In the genomic region with DNA sequence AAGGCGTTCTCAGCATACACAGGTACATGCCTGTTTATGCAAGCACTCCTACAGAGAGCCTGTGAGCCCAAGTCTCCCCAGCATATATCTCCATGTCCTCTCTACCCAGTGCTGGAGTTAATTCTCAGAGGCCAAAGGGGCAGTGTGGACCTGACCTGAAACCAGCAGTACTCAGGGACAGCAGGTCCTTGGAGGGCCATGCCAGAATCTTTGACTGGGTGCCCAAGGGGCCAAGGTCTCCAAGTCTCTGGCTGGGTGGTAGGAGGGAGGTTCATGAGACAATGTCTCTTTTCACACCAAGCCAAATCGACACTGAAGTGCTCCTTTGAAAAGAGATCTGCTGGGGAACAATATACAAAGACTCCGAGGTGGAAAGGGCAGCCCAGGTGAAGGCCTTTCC, we compare ENCODE assay signal across 31 mouse cellular contexts. TPM values are rescaled to one million over a fixed set of nuclear protein-coding genes. Genes with fewer than 3 reads are reported as not detected.
DNase-seq lines count a peak whose midpoint lies in the region; ATAC-seq and TF ChIP-seq lines count a peak whose summit lies in the region.
"Had no signal": no experiment of that assay in that cellular context is flagged by ENCODE, and none has a peak within 500 bp of the region (broad histone marks: within the 10 kb centered on the region; RNA-seq: fewer than 3 reads in every experiment).

No protein-coding gene starts in this region.

- 47% methylated on average over 3 of the region's 3 CpGs for WGBS in kidney, adult 2 months
- 80% methylated on average over 3 of the region's 3 CpGs for WGBS in kidney, embryonic 14.5 days

- DNase-seq in adrenal gland, adult 2 months = peak; percentile 69
- no peak for DNase-seq in adrenal gland, adult 18-20 months (ENCODE audit: low spot score in 2 of 2)
- DNase-seq in kidney, adult 2 months = peak; percentile 83
- no peak for DNase-seq in testis, postnatal 10 days (ENCODE audit: low spot score)
- DNase-seq in testis, postnatal 14 days (ENCODE audit: low spot score) = peak; percentile 82
- DNase-seq in T-cell, adult 2 months (ENCODE audit: low spot score) = no peak
- DNase-seq: cerebellum, adult 18-20 months; cerebellum, postnatal 14 days; lung, postnatal 10 days; retina, postnatal 1 day; right cerebral cortex, postnatal 25 days; thymus, adult 2 months; thymus, postnatal 4 days had no signal

- no peaks in the 10 kb centered on the region for H3K36me3 ChIP-seq in kidney, adult 2 months (ENCODE audit: control insufficient read depth, insufficient read depth, low read length)
- H3K36me3 ChIP-seq in kidney, embryonic 14.5 days (ENCODE audit: control insufficient read depth, insufficient read depth, low read length) = no peaks in the 10 kb centered on the region
- no peaks in the 10 kb centered on the region for H3K36me3 ChIP-seq in testis, adult 2 months (ENCODE audit: control insufficient read depth, insufficient read depth, low read length)
- H3K36me3 ChIP-seq: heart, embryonic 15.5 days; hindbrain, embryonic 15.5 days; intestine, embryonic 15.5 days; midbrain, embryonic 10.5 days; neural tube, embryonic 15.5 days had no signal

- H3K27ac ChIP-seq in kidney, adult 2 months (ENCODE audit: insufficient read depth, low read depth, low read length) = peak overlapping the region; percentile 60
- no peak overlapping the region for H3K27ac ChIP-seq in kidney, embryonic 14.5 days (ENCODE audit: low read depth, low read length)
- peak overlapping the region; percentile 43; the same call in 1 of the 2 replicates for H3K27ac ChIP-seq in testis, adult 2 months (ENCODE audit: control insufficient read depth, insufficient read depth, low read depth, low read length)
- H3K27ac ChIP-seq: embryonic facial prominence, embryonic 12.5 days; heart, embryonic 15.5 days; hindbrain, embryonic 15.5 days; intestine, embryonic 15.5 days; midbrain, embryonic 10.5 days; neural tube, embryonic 15.5 days had no signal

- no peak for TF ChIP-seq CTCF in kidney, adult 2 months (conservative IDR thresholded peaks at IDR 0.05; ENCODE audit: insufficient read depth, insufficient read length, low read depth, low read length)
- no peak for TF ChIP-seq CTCF in testis, adult 2 months (IDR thresholded peaks at IDR 0.05; ENCODE audit: control insufficient read depth, insufficient read depth, insufficient replicate concordance, low read depth, low read length)

- no peaks in the 10 kb centered on the region for H3K27me3 ChIP-seq in kidney, adult 2 months (replicated peaks; ENCODE audit: control insufficient read depth, insufficient read depth, low read length)
- no peaks in the 10 kb centered on the region for H3K27me3 ChIP-seq in kidney, embryonic 14.5 days (ENCODE audit: control insufficient read depth, insufficient read depth, low read length)
- no peaks in the 10 kb centered on the region for H3K27me3 ChIP-seq in testis, adult 2 months (ENCODE audit: control insufficient read depth, insufficient read depth, low read length)
- H3K27me3 ChIP-seq: embryonic facial prominence, embryonic 12.5 days; heart, embryonic 15.5 days; hindbrain, embryonic 15.5 days; intestine, embryonic 15.5 days; neural tube, embryonic 15.5 days had no signal

- H3K4me2 ChIP-seq in kidney, embryonic 14.5 days (replicated peaks; ENCODE audit: low read depth, low read length) = no peak overlapping the region
- H3K4me2 ChIP-seq: embryonic facial prominence, embryonic 12.5 days; heart, embryonic 15.5 days; hindbrain, embryonic 15.5 days; intestine, embryonic 15.5 days; neural tube, embryonic 15.5 days had no signal

- no peaks in the 10 kb centered on the region for H3K9me3 ChIP-seq in kidney, embryonic 14.5 days (ENCODE audit: control insufficient read depth, low read length)
- H3K9me3 ChIP-seq: embryonic facial prominence, embryonic 12.5 days; heart, embryonic 15.5 days; hindbrain, embryonic 15.5 days; intestine, embryonic 15.5 days; midbrain, embryonic 10.5 days; neural tube, embryonic 15.5 days had no signal

- no peak overlapping the region for H3K4me3 ChIP-seq in kidney, adult 2 months (ENCODE audit: insufficient read depth, low read depth, low read length)
- H3K4me3 ChIP-seq in kidney, embryonic 14.5 days (ENCODE audit: low read length) = no peak overlapping the region
- no peak overlapping the region for H3K4me3 ChIP-seq in testis, adult 2 months (ENCODE audit: control insufficient read depth, low read depth, low read length)
- H3K4me3 ChIP-seq: embryonic facial prominence, embryonic 12.5 days; heart, embryonic 15.5 days; hindbrain, embryonic 15.5 days; intestine, embryonic 15.5 days; midbrain, embryonic 10.5 days; neural tube, embryonic 15.5 days had no signal

- H3K4me1 ChIP-seq in kidney, adult 2 months (ENCODE audit: control insufficient read depth, insufficient read depth, low read length) = peaks cover 26% of the 10 kb centered on the region
- H3K4me1 ChIP-seq in kidney, embryonic 14.5 days (ENCODE audit: control insufficient read depth, insufficient read depth, low read length) = no peaks in the 10 kb centered on the region
- peaks cover 4% of the 10 kb centered on the region for H3K4me1 ChIP-seq in testis, adult 2 months (ENCODE audit: control insufficient read depth, insufficient read depth, low read length)
- H3K4me1 ChIP-seq: embryonic facial prominence, embryonic 12.5 days; intestine, embryonic 15.5 days; midbrain, embryonic 10.5 days had no signal

- ATAC-seq in kidney, embryonic 14.5 days (ENCODE audit: low FRiP score, low TSS enrichment) = no peak

- TF ChIP-seq POLR2A in kidney, adult 2 months (IDR thresholded peaks at IDR 0.05; ENCODE audit: low read depth, low read length) = no peak
- no peak for TF ChIP-seq POLR2A in testis, adult 2 months (IDR thresholded peaks at IDR 0.05; ENCODE audit: control insufficient read depth, low read depth, low read length)

- H3K9ac ChIP-seq in kidney, embryonic 14.5 days (ENCODE audit: low read depth, low read length) = no peak overlapping the region
- H3K9ac ChIP-seq: embryonic facial prominence, embryonic 12.5 days; heart, embryonic 15.5 days; hindbrain, embryonic 15.5 days; intestine, embryonic 15.5 days; neural tube, embryonic 15.5 days had no signal

RNA-seq across cellular contexts. Expression of gene Rasl12, which starts 9.6 kb away (rescaled TPM):
- 10 to 100 TPM in 1 of 2 experiments, 1 to 10 TPM in 1; 7.5 to 20.4 TPM for total RNA-seq in adrenal gland, adult 2 months (2021)
- polyA plus RNA-seq in adrenal gland, adult 2 months (2012; rRNA removed) = 19.2 and 23.2 TPM in 2 replicates
- 10 to 100 TPM in 1 of 2 experiments, 1 to 10 TPM in 1; 5.7 to 31.8 TPM for total RNA-seq in adrenal gland, adult 18-20 months (2021)
- 9.5 and 11.3 TPM in 2 replicates for polyA plus RNA-seq in kidney, adult 2 months (2012; rRNA removed)
- polyA plus RNA-seq in kidney, embryonic 14.5 days (2014; fragmentation: Nextera tagmentation; extraction: Ambion mirVana) = 8.2 and 11.7 TPM in 2 replicates
- 5.5 and 6.6 TPM in 2 replicates for polyA plus RNA-seq in testis, adult 2 months (2012; rRNA removed)

RNA-seq across cellular contexts. Expression of gene Slc51b, which starts 14.9 kb away (rescaled TPM):
- under 1 TPM in 1 of 2 experiments, not detected in 1; 0.43 TPM for total RNA-seq in adrenal gland, adult 2 months (2021)
- polyA plus RNA-seq in adrenal gland, adult 2 months (2012; rRNA removed) = not detected in 2 replicates
- not detected for total RNA-seq in adrenal gland, adult 18-20 months (2021)
- 13.0 and 15.0 TPM in 2 replicates for polyA plus RNA-seq in kidney, adult 2 months (2012; rRNA removed)
- 0.53 and 0.59 TPM in 2 replicates for polyA plus RNA-seq in kidney, embryonic 14.5 days (2014; fragmentation: Nextera tagmentation; extraction: Ambion mirVana)
- not detected in 2 replicates for polyA plus RNA-seq in testis, adult 2 months (2012; rRNA removed)
- total RNA-seq: gastrocnemius, postnatal 4 days; hematopoietic stem cell, adult 5-6 weeks; layer of hippocampus, adult 18-20 months; layer of hippocampus, postnatal 25 days; left cerebral cortex, postnatal 10 days had no signal
- polyA plus RNA-seq: embryonic facial prominence, embryonic 12.5 days; forebrain, embryonic 11.5 days; heart, embryonic 15.5 days; hindbrain, embryonic 15.5 days; limb, embryonic 11.5 days; midbrain, embryonic 10.5 days; neural tube, embryonic 15.5 days; spleen, adult 2 months; stomach, embryonic 14.5 days had no signal

RNA-seq across cellular contexts. Expression of gene Kbtbd13, which starts 16.4 kb away (rescaled TPM):
- under 1 TPM in 1 of 2 experiments, not detected in 1; 0.97 TPM for total RNA-seq in adrenal gland, adult 2 months (2021)
- polyA plus RNA-seq in adrenal gland, adult 2 months (2012; rRNA removed) = 0.44 and 0.77 TPM in 2 replicates
- under 1 TPM; 0.17 to 0.26 TPM for total RNA-seq in adrenal gland, adult 18-20 months (2021)
- 0.68 and 0.75 TPM in 2 replicates for polyA plus RNA-seq in kidney, adult 2 months (2012; rRNA removed)
- 1.3 and 1.4 TPM in 2 replicates for polyA plus RNA-seq in kidney, embryonic 14.5 days (2014; fragmentation: Nextera tagmentation; extraction: Ambion mirVana)
- 0.18 and 0.23 TPM in 2 replicates for polyA plus RNA-seq in testis, adult 2 months (2012; rRNA removed)

RNA-seq across cellular contexts. Expression of gene Mtfmt, which starts 27.7 kb away (rescaled TPM):
- total RNA-seq in adrenal gland, adult 2 months (2021) = 10 to 100 TPM; 11.0 to 16.6 TPM
- polyA plus RNA-seq in adrenal gland, adult 2 months (2012; rRNA removed) = 6.5 and 7.0 TPM in 2 replicates
- total RNA-seq in adrenal gland, adult 18-20 months (2021) = 10 to 100 TPM; 10.9 to 12.4 TPM
- polyA plus RNA-seq in kidney, adult 2 months (2012; rRNA removed) = 11.3 and 11.5 TPM in 2 replicates
- polyA plus RNA-seq in kidney, embryonic 14.5 days (2014; fragmentation: Nextera tagmentation; extraction: Ambion mirVana) = 18.1 and 22.0 TPM in 2 replicates
- 6.1 and 7.4 TPM in 2 replicates for polyA plus RNA-seq in testis, adult 2 months (2012; rRNA removed)

RNA-seq across cellular contexts. Expression of gene Ubap1l, which starts 47.0 kb away (rescaled TPM):
- under 1 TPM; 0.45 to 0.84 TPM for total RNA-seq in adrenal gland, adult 2 months (2021)
- 0.73 and 1.3 TPM in 2 replicates for polyA plus RNA-seq in adrenal gland, adult 2 months (2012; rRNA removed)
- under 1 TPM; 0.45 to 0.86 TPM for total RNA-seq in adrenal gland, adult 18-20 months (2021)
- polyA plus RNA-seq in kidney, adult 2 months (2012; rRNA removed) = 0.25 and 0.33 TPM in 2 replicates
- 0.62 TPM in 1 of 2 replicates, not detected in the other for polyA plus RNA-seq in kidney, embryonic 14.5 days (2014; fragmentation: Nextera tagmentation; extraction: Ambion mirVana)
- polyA plus RNA-seq in testis, adult 2 months (2012; rRNA removed) = 0.77 and 1.3 TPM in 2 replicates
- total RNA-seq: hematopoietic stem cell, adult 5-6 weeks had no signal
- polyA plus RNA-seq: liver, embryonic 16.5 days had no signal

Comparison
In these comparisons a context has a peak if more than half of its experiments do, and no peak if none do; other contexts are left out.
1. DNase-seq: peak in adrenal gland, adult 2 months (single experiment), kidney, adult 2 months (single experiment) and testis, postnatal 14 days (single experiment); none in adrenal gland, adult 18-20 months (0 of 2), testis, postnatal 10 days (single experiment) and T-cell, adult 2 months (single experiment).